Mouse (Mus musculus): Measurements from ENCODE around the gene Kat8.

- TF ChIP-seq CTCF (IDR thresholded peaks at IDR 0.05; ENCODE audit: insufficient read depth, low read length) (no peak), POLR2A (IDR thresholded peaks at IDR 0.05; ENCODE audit: borderline replicate concordance, extremely low read depth, low read depth, low read length) (no peak)
Measured at GRCm38 (mm10) chr7:127923714-127924113, 11.4 kb downstream of the Kat8 start.
